Mouse (Mus musculus): ENCODE measurements around the gene Kansl1. TPM values are rescaled to one million over a fixed set of nuclear protein-coding genes. Genes with fewer than 3 reads are reported as not detected.
A peak's percentile ranks its signal among the peaks of the same experiment; 100 is the strongest.
"Not testable (repeated sequence)": the region's sequence is repeated elsewhere in the genome, so short reads cannot be mapped to it uniquely, and the experiment has no call there.

The Kansl1 gene
- polyA plus RNA-seq, 1 experiment, result 93.0 TPM

- peak overlapping the region; percentile 69 for H3K4me3 ChIP-seq (ENCODE audit: extremely low read depth, insufficient read depth, insufficient read length)
- peak; percentile 80 to 91 for DNase-seq (ENCODE audit: low read depth in 1 of 2, low spot score in 2 of 2)
- 0 out of 2 replicates have a peak, but pooled peaks cover 2% of the 10 kb centered on the region for H3K27me3 ChIP-seq (ENCODE audit: control insufficient read depth, insufficient read depth, low read length)
- peak overlapping the region; percentile 22; the same call in 1 of the 2 replicates for H3K27ac ChIP-seq (ENCODE audit: insufficient read depth, low read length)
- H3K36me3 ChIP-seq (ENCODE audit: control insufficient read depth, insufficient read depth, low read length), result peaks cover 2% of the 10 kb centered on the region
- H3K4me1 ChIP-seq (ENCODE audit: control insufficient read depth, insufficient read depth, insufficient read length), result no peaks in the 10 kb centered on the region; the same call in 1 of the 2 replicates
- WGBS, result under 1% methylated on average over 19 of the region's 19 CpGs
- TF ChIP-seq POLR2A (IDR thresholded peaks at IDR 0.05; ENCODE audit: low read depth, low read length), result no peak
- TF ChIP-seq CTCF (IDR thresholded peaks at IDR 0.05; ENCODE audit: extremely low read depth, insufficient read depth, insufficient read length, insufficient replicate concordance), result no peak
Observed at GRCm38 (mm10) chr11:104469371-104469835, 742 bp upstream of the Kansl1 start.

GRCm38 (mm10) chr11:104467698-104468097 lies 963 bp downstream of the Kansl1 start:
- Histone ChIP-seq H3K27ac (ENCODE audit: insufficient read depth, low read length) (no peak overlapping the region), H3K4me3 (ENCODE audit: extremely low read depth, insufficient read depth, insufficient read length) (no peak overlapping the region), H3K36me3 (ENCODE audit: control insufficient read depth, insufficient read depth, low read length) (peaks cover 2% of the 10 kb centered on the region), H3K27me3 (ENCODE audit: control insufficient read depth, insufficient read depth, low read length) (0 out of 2 replicates have a peak, but pooled peaks cover 2% of the 10 kb centered on the region), H3K4me1 (ENCODE audit: control insufficient read depth, insufficient read depth, insufficient read length) (no peaks in the 10 kb centered on the region; the same call in 1 of the 2 replicates)
- no peak for DNase-seq (ENCODE audit: low read depth in 1 of 2, low spot score in 2 of 2)
- TF ChIP-seq CTCF (IDR thresholded peaks at IDR 0.05; ENCODE audit: extremely low read depth, insufficient read depth, insufficient read length, insufficient replicate concordance) (no peak), POLR2A (IDR thresholded peaks at IDR 0.05; ENCODE audit: low read depth, low read length) (no peak)
- WGBS, result 88% methylated on average over 5 of the region's 5 CpGs

- TF ChIP-seq CTCF (IDR thresholded peaks at IDR 0.05; ENCODE audit: extremely low read depth, insufficient read depth, insufficient read length, insufficient replicate concordance) (no peak), POLR2A (IDR thresholded peaks at IDR 0.05; ENCODE audit: low read depth, low read length) (no peak)
- Histone ChIP-seq H3K27me3 (ENCODE audit: control insufficient read depth, insufficient read depth, low read length) (no peaks in the 10 kb centered on the region), H3K36me3 (ENCODE audit: control insufficient read depth, insufficient read depth, low read length) (peaks cover 4% of the 10 kb centered on the region), H3K4me3 (ENCODE audit: extremely low read depth, insufficient read depth, insufficient read length) (no peak overlapping the region), H3K27ac (ENCODE audit: insufficient read depth, low read length) (no peak overlapping the region), H3K4me1 (ENCODE audit: control insufficient read depth, insufficient read depth, insufficient read length) (no peaks in the 10 kb centered on the region)
- DNase-seq (ENCODE audit: low read depth in 1 of 2, low spot score in 2 of 2), result peak; percentile 49 to 64
Observed at GRCm38 (mm10) chr11:104461551-104461950, 7.1 kb downstream of the Kansl1 start.

GRCm38 (mm10) chr11:104459671-104460070 lies 9.0 kb downstream of the Kansl1 start:
- TF ChIP-seq CTCF (IDR thresholded peaks at IDR 0.05; ENCODE audit: extremely low read depth, insufficient read depth, insufficient read length, insufficient replicate concordance), result no peak
- TF ChIP-seq POLR2A (IDR thresholded peaks at IDR 0.05; ENCODE audit: low read depth, low read length), result no peak
- no peak for DNase-seq (ENCODE audit: low read depth in 1 of 2, low spot score in 2 of 2)
- 99% methylated on average over 2 of the region's 2 CpGs for WGBS
- H3K4me1 ChIP-seq (ENCODE audit: control insufficient read depth, insufficient read depth, insufficient read length), result no peaks in the 10 kb centered on the region
- H3K27me3 ChIP-seq (ENCODE audit: control insufficient read depth, insufficient read depth, low read length), result no peaks in the 10 kb centered on the region
- H3K36me3 ChIP-seq (ENCODE audit: control insufficient read depth, insufficient read depth, low read length), result peaks cover 4% of the 10 kb centered on the region; the same call in 1 of the 2 replicates
- H3K27ac ChIP-seq (ENCODE audit: insufficient read depth, low read length), result no peak overlapping the region
- no peak overlapping the region for H3K4me3 ChIP-seq (ENCODE audit: extremely low read depth, insufficient read depth, insufficient read length)

- peaks cover 2% of the 10 kb centered on the region; the same call in 1 of the 2 replicates for H3K36me3 ChIP-seq (ENCODE audit: control insufficient read depth, insufficient read depth, low read length)
- WGBS, result 81% methylated on average over 2 of the region's 2 CpGs
- H3K4me3 ChIP-seq (ENCODE audit: extremely low read depth, insufficient read depth, insufficient read length), result no peak overlapping the region
- no peak overlapping the region for H3K27ac ChIP-seq (ENCODE audit: insufficient read depth, low read length)
- no peak for TF ChIP-seq POLR2A (IDR thresholded peaks at IDR 0.05; ENCODE audit: low read depth, low read length)
- TF ChIP-seq CTCF (IDR thresholded peaks at IDR 0.05; ENCODE audit: extremely low read depth, insufficient read depth, insufficient read length, insufficient replicate concordance), result no peak
- DNase-seq (ENCODE audit: low read depth in 1 of 2, low spot score in 2 of 2), result no peak
- H3K27me3 ChIP-seq (ENCODE audit: control insufficient read depth, insufficient read depth, low read length), result no peaks in the 10 kb centered on the region
- H3K4me1 ChIP-seq (ENCODE audit: control insufficient read depth, insufficient read depth, insufficient read length), result no peaks in the 10 kb centered on the region
Observed at GRCm38 (mm10) chr11:104458507-104458906, 10.2 kb downstream of the Kansl1 start.

- Histone ChIP-seq H3K4me3 (ENCODE audit: extremely low read depth, insufficient read depth, insufficient read length) (no peak overlapping the region), H3K27me3 (ENCODE audit: control insufficient read depth, insufficient read depth, low read length) (no peaks in the 10 kb centered on the region), H3K36me3 (ENCODE audit: control insufficient read depth, insufficient read depth, low read length) (no peaks in the 10 kb centered on the region), H3K4me1 (ENCODE audit: control insufficient read depth, insufficient read depth, insufficient read length) (no peaks in the 10 kb centered on the region), H3K27ac (ENCODE audit: insufficient read depth, low read length) (no peak overlapping the region)
- DNase-seq (ENCODE audit: low read depth in 1 of 2, low spot score in 2 of 2), result no peak
- no peak for TF ChIP-seq POLR2A (IDR thresholded peaks at IDR 0.05; ENCODE audit: low read depth, low read length)
- WGBS, result 93% methylated on average over 1 of the region's 1 CpGs
Observed at GRCm38 (mm10) chr11:104452709-104453108, 16.0 kb downstream of the Kansl1 start.

- 97% methylated on average over 1 of the region's 1 CpGs for WGBS
- Histone ChIP-seq H3K27ac (ENCODE audit: insufficient read depth, low read length) (no peak overlapping the region), H3K27me3 (ENCODE audit: control insufficient read depth, insufficient read depth, low read length) (no peaks in the 10 kb centered on the region), H3K4me3 (ENCODE audit: extremely low read depth, insufficient read depth, insufficient read length) (no peak overlapping the region), H3K36me3 (ENCODE audit: control insufficient read depth, insufficient read depth, low read length) (no peaks in the 10 kb centered on the region), H3K4me1 (ENCODE audit: control insufficient read depth, insufficient read depth, insufficient read length) (no peaks in the 10 kb centered on the region)
- DNase-seq (ENCODE audit: low read depth in 1 of 2, low spot score in 2 of 2), result peak in 1 of 2 experiments; percentile 25
- TF ChIP-seq POLR2A (IDR thresholded peaks at IDR 0.05; ENCODE audit: low read depth, low read length) (no peak), CTCF (IDR thresholded peaks at IDR 0.05; ENCODE audit: extremely low read depth, insufficient read depth, insufficient read length, insufficient replicate concordance) (peak; percentile 4; the same call in 1 of the 2 replicates)
Observed at GRCm38 (mm10) chr11:104451239-104451638, 17.4 kb downstream of the Kansl1 start.

- not testable (repeated sequence) for H3K27me3 ChIP-seq (ENCODE audit: control insufficient read depth, insufficient read depth, low read length); H3K27ac ChIP-seq (ENCODE audit: insufficient read depth, low read length); H3K4me1 ChIP-seq (ENCODE audit: control insufficient read depth, insufficient read depth, insufficient read length); H3K4me3 ChIP-seq (ENCODE audit: extremely low read depth, insufficient read depth, insufficient read length); DNase-seq (ENCODE audit: low read depth in 1 of 2, low spot score in 2 of 2); H3K36me3 ChIP-seq (ENCODE audit: control insufficient read depth, insufficient read depth, low read length)
- WGBS, result 62% methylated on average over 2 of the region's 2 CpGs
Observed at GRCm38 (mm10) chr11:104448499-104448898, 20.2 kb downstream of the Kansl1 start.

Measured in spleen, adult 2 months (tissue).